Mouse (Mus musculus): ENCODE results near the gene Lix1l.
A peak's percentile ranks its signal among the peaks of the same experiment; 100 is the strongest.

The Lix1l gene

DNA sequence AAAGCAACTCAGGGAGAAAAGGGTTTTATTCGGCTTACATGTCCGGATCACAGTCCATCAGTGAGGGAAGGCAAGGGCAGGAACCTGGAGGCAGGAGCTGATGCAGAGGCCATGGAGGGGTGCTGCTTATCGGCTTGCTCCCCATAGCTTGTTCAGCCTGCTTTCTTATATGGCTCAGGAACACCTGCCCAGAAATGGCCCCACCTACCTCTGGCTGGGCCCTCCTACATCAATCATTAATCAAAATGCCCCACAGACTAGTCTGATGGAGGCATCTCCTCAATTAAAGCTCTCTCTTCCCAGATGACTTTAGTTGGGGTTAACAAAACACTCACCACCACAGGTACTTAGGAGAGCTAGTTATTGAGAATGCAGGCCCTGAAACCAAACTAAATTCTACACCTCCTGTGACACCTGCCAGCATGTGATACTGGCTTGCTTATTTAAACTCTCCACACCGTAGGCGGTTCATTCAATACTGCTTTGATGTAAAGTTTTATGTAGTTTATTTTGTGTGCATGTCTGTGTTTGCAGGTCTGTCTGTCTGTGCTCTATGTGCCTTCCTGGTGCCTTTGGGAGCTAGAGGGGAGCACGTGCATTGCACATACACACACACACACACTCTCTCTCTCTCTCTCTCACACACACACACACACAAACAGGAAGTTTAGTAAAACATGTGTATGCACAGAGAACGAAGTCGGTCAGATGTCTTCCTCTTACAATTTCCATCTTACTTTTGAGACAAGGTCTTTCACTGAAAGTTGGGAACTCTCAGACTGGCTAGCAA lies 34.1 kb upstream of the Lix1l start:
- no peak for DNase-seq (ENCODE audit: low read depth)

DNA sequence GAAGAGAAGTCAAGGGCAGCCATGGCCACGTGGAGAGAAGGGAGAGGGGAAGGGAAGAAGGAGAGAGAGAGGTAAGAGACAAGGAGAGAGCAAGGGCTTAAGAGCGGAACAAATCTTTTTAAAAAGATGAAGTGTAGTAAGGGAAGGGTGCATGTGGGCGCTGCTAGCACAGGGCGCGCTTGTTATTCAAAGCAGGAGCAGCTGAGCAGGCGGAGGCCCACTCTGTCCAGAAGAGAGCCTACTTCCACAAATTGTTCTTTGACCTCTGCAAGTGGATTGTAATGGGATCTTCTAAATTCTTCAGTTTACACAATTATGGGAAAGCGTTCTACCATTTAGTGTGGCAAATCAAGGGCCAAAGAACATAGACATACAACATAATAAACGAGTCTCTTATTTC lies 32.3 kb upstream of the Lix1l start:
- DNase-seq (ENCODE audit: low read depth), result no peak

DNA sequence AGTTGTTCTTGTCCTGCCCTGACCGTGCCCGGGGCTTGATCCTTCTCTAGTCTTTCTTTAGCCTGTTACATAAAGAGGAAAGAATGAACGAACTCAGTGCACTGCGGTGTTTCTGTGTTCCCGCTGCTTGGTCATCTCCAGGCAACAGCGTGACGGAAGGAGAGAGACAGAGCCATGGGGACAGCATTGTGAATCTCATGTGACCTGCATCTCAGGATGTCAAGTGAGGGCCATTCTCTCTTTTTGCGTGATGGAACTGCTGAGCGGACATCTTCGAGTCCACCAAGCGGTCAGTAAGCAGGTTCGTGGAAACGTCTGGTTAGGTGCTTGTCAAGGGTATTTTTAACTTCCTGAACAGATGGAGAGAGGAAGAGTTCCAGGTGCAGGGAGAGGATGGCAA lies 31.4 kb upstream of the Lix1l start:
- DNase-seq (ENCODE audit: low read depth), result no peak

DNA sequence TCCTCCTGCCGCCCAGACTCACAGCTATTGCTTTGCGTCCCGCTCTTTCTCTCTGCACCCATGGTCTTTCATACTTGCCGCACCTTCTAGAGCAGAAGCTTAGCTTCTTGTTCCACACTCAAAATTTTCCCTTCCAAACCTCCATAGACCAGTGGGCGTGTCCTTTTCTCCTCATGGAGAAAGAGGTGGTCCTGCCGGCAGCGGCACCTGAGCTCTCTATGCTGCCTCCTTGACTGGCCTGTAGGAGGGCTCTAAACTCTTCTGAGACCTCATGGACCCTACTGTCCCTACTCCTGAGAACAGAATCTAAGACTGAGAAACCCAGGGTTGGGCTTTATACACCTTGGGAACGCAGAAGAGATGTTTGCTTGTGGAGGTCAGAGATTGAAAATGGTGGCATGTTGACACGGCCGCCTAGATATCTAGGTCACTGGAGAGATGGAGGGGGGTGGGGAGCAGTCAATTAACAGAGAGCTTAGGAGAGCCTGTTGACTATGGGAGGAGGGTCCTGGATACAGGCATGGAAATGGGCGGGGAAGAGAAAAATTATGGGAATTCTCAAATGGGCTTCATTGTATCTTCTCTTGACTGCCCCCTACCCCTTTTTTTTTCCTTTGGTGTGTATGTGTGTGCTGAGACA lies 30.9 kb upstream of the Lix1l start:
- no peak for DNase-seq (ENCODE audit: low read depth)

DNA sequence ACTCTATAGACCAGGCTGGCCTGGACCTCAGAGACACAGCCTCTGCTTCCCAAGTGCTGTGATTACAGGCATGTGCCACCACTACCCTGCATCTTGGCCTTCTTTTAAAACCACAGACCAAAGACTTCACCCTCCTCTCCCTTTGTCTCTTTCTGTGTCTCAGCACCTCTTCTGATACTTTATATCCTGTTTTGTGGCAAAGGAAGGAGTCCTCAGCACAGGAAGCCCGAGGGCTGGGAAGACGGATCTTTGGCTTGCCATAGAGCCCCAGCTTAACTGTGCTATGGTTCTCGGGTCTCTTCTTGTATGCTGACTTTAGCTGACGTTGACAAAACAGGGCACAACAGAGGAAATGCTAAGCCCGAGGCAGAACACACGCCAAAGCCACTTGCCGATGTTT lies 30.3 kb upstream of the Lix1l start:
- DNase-seq (ENCODE audit: low read depth), result no peak

DNA sequence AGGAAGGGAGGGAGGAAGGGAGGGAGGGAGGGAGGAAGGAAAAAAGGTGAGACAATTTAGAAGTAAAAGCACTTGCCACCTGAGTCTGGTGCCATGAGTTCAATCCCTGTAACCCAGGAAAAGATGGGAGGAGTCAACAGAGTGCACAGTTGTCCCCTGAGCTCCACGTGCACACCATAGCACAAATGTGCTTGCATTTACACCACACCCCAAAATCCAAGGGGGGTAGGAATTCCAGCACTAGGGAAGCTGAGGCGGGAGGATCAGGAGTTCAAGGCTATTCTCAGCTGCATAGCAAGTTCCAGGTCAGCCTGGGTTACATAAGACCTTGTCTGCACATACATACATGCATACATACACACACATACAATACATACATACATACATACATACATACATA lies 29.6 kb upstream of the Lix1l start:
- DNase-seq (ENCODE audit: low read depth), result no peak

DNA sequence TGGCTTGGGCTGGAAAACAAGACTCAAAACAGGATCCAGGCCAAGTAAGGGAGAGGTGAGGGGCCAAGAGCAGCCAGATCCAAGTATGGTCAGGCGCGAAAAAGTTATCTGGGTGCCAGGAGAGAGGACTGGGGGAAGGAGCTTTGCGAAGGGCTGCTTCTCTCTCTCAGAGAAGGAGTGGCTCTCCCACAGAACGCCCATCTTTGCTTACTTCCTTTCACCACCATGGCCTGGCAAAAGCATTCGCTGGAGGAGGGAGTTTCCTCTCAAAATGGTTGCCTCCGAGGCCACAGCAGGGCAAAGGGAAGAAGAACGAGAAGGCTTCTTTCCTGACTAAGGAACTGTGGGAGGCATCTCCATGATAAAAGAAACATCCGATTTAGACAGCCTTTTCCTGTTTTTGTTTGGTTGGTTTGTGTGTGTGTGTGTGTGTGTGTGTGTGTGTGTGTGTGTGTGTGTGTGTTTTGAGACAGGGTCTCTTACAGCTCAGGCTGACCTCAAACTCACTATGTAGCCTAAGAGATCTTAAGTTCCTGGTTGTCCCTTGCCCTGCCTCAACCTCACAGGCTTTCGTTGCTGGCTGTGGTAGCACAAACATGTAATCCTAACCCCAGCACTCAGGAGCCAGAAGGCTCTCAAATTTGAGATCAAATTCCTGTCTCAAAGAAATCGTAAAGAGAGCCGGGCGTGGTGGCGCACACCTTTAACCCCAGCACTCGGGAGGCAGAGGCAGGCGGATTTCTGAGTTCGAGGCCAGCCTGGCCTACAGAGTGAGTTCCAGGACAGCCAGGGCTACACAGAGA lies 28.9 kb upstream of the Lix1l start:
- DNase-seq (ENCODE audit: low read depth), result no peak

DNA sequence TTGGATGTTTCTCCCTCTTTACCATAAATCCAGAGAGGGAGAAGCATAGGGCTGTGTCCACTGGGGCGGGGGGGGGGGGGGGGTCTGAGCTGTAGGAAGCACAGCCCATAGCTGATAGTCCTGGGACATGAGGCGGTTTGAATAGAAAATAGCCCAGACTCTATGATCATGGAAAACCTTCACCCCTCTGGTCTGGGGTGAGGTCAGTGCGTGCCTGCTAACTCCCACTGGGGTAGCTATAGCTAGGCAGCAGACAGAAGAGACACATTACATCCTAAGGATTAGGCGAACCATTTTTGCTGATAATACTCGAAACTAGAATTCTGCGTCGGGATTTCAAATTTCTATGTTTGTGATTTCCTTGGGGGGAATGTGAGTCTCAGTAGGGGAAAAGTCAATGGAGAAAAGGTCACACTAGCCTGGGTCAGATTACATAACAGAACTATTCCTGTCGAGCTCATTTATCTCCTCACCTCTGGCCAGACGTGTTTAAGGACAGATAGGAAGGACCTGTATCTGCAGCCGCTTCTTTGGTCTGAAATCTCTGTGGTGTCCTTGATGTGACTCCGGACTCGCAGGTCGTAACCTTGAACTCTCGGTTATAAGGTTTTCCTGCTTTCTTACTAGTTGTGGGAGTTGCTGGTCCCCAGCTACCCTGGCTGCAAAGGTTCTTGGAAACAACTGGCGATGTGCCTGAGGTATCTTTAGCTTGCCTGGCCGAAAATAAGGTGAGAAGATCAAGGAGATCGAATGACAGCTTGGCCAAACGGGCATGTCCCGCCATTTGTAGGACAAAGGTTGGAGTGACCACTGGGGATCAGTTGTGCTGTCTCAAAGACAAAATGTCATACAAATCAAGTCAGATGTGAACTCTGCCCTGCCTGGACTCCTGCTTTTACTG lies 27.1 kb upstream of the Lix1l start:
- DNase-seq (ENCODE audit: low read depth), result no peak

DNA sequence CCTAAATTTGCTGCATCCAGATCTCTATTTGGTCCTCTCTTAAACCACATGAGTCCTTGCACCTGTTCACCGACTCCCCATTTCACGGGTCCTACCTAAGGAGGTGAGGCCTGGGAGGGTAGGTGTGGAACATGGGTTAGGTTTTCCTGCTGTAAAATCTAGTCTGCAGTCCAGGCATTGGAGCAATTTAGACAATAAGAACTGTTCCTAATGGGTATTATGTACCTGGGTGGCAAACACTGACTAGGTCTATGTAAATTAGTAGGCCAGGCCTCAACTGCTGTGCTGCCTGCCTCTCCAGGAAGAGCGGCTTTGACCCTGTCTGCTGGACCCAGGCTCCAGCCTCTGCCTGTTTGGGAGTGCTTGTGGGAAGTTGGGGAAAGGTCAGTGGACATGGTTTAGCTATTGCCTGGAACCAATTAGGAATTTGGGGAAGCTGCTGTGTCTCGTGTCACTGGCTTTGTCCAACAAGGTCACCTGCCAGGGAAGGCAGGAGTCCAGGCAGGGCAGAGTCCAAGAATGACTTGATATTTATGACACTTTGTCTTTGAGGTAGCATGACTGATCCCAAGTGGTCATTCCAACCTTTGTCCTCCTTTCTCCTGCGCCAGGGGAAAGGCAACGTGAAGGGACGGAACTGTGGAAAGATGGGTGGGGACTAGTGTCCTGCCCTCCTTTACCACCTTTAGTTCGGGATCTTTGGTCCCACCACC lies 25.5 kb upstream of the Lix1l start:
- DNase-seq (ENCODE audit: low read depth), result no peak

DNA sequence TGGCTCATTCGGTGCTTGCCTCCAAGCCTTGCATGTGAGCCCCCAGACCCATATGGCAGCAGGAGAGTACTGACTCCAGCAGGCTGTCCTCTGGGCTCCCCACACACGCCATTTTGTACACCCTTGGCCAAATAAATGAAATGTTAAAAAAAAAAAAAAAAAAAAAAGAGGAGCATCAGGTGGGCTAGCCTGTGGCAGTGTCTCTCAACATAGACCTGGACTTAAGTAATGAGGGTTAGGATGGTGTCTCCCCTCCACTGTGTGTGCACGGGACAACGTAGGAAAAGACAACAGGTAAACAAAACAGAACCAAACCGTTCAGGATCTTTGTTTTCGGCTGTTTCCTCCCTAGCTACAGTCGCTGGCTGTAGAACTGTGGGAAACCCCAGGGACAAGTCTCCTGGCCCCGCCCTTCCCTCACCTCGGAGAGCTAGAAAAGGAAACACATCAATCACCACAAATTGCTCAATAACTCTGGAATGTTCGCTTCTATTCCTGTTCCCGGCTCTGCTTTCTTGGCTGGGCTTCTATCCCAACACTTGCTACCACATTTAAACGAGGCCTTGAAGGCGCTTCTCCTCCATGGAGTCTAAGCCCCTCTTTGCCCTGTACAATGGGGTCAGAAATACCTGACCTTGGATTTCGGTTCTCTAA lies 24.8 kb upstream of the Lix1l start:
- no peak for DNase-seq (ENCODE audit: low read depth)

DNA sequence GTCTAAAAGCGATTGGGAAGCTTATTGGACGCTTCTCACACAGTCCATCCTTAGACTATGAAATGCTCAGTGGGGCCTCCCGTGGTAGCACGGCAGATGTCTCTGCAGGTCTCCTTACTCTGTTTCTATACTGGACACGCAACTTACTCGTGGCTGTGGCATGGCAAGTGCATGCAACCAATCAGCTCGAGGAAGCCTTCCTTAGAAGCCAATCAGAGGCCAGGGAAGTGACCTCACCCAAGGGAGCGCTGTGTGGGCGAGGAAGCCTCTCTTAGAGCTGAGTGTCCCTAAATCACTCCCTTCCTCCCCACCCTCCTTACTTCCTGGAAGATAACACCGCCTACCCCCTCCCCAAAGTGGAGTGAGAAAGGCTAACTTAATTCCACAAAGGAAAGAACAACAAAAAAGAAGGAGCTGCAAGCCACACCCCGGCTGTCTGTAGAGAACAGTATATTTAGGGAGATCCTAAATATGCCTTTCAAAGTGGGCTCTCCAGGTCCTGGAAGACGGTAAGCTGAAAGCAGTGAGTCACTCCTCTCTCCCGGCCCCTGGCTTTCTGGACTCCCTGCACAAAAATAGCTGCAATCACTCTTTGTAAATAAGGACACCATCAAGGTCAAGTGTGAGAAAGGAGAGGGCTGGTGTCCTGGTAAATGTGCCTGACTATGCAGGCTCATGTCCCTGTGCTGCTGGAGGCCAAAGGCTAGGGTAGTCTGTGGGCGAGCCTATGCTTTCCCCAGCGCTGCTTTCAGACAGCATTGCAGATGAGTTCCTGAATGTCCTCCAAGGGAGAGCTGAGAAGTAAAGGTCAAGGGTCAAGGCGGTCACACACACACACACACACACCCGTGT lies 24.0 kb upstream of the Lix1l start, which contains the start of gene Gm16253:
TSS of gene Gm16253 (plus strand) at position 295 of the 852 bp plus-strand sequence.
- DNase-seq (ENCODE audit: low read depth), result peak; percentile 98

DNA sequence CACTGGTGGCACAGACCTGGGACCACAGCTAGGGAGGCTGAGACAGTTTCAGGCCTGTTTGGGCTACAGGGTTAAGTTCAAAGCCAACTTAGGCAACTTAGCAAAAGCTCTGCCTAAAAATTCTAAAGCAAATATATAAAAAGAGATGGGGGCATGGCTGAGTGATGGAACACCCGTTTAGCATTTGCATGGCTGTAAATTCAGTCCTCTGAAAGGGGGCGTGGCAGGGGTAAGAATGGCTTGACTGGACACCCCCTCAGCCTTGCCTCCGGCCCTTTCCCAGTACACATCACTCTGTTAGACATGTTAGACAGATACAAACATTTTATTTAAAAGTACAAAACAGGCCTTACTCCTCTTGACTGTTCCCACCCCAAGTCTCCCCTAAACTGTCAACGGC lies 23.4 kb upstream of the Lix1l start:
- DNase-seq (ENCODE audit: low read depth), result no peak

DNA sequence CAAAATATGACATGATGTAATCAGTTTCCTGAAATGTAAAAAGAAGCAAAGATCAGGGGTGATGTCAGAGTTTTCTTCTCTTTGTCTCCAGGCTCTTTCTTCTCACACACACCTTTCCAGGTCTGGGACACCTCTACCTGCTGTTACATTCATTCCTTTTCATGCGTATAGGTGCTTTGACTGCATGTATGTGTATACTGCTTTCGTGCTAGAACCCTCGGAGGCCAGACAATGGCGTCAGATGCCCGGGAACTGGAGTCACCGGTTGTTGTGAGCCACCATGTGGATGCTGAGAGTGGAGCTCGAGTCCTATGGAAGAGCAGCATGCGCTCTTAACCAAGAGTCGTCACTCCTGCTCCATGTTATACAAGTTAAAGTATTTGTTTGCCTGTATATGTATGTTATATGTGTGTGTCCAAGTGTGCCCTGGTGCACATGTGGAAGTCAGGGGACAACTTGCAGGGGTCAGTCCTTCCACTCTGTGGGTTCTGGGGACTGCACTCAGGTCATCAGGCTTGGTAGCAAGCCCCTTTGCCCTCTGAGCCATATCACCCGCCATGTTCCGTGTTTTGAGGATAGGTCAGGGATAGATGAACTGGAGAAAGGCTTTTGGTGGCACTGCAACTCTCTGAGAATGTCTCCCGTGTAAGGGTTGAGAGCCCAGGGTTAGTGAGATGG lies 22.2 kb upstream of the Lix1l start:
- no peak for DNase-seq (ENCODE audit: low read depth)

DNA sequence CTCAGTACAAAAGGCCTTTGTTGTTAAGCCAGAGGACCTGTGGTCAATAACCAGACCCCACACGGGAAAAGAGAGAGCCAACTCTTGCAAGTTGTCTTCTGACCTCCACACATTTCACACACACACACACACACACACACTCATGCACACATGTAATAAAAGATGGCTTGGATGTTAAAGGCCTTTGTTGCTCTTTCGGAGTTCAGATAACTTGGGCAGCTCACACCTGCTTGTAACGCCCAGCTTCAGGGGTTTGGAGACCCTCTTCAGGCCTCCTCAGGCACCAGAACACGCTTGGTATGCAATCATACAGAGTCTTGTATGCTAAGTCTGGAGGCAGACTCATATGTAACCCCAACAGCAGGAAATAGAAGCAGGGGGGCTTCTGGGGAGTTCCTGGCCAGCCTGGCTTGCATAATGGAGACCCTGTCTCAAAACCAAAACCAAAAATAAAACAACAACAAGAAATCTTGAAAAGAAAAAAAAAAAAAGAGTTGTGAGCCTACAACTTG lies 21.7 kb upstream of the Lix1l start:
- DNase-seq (ENCODE audit: low read depth), result no peak

DNA sequence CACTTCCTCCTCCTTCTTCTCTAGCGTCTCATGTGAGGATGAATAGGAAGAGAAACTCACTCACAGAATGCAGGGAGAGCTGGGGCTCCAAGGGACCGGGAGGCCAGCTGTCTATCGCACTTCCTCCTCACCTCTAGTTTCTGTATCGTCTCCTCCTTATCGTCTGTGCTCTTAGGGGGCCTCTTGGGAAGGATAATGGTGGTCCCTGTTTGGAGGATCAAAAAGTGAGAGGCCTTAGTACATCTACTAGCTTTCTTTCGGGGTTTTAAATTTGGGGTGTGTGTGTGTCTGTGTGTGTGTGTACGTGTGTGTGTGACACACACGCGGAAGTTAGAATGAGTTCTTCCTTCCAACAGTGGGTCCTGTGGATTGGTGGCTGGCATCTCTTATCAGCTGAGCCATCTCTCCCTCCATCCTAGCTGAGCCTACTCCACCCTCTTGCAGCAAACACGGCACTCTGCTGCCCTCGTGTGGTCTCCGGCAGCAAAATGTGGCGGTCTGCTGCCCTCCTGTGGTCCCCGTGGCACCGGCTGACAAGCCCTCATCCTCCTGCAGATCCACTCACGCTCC lies 21.0 kb upstream of the Lix1l start:
- DNase-seq (ENCODE audit: low read depth), result peak; percentile 98

DNA sequence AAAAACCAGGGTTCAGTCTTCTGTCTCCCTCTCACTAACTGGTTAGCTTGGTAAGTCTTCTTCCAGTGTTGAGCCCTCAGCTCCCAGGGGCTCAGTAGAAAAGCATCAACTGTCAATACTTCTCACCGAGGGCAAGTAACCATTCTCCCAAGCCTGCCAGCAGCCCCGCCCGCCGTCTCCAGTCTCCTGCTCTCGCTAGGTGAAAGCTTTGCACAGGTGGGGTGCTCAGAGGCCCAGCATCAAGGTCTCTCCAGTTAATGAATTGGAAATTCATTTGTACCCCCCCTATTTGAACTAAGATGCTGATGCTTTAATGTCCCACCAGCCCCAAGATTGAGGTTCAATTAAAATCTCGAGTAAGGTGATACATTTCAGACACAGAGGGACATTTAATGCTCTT lies 19.8 kb upstream of the Lix1l start:
- no peak for DNase-seq (ENCODE audit: low read depth)

DNA sequence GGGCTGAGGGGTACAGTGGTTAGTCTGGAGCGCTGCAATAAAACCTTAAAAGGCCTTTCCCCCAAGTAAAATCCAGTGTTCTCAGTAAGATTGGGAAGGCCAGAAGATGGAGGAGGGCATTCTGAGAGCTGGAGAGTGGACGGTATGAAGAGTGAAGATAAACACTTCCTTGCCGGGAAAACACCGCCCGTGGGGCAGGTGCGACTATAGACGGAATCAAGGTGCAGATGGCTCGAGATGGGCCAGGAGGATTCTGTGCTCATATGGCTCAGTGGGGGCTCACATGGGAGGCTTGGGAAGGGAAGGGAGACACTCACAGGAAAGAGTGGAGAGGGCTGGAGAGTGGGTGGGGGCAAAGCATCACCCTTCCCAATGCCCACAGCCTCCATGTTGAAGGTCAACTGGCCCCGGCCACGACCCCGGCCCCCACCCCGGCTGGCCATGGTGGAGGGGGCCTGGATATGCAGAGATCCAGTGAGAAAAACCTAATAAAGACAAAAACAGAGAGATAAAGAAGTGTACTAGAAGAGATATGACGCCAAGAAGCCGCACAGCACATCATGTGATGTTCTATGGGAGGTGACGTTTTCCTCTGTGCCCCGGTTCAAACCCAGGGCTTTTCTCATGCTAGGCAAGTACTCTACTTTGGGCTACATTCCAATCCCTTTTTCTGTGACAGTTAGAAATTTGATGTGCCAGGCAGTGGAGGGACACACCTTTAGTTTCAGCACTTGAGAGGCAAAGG lies 19.0 kb upstream of the Lix1l start:
- no peak for DNase-seq (ENCODE audit: low read depth)

DNA sequence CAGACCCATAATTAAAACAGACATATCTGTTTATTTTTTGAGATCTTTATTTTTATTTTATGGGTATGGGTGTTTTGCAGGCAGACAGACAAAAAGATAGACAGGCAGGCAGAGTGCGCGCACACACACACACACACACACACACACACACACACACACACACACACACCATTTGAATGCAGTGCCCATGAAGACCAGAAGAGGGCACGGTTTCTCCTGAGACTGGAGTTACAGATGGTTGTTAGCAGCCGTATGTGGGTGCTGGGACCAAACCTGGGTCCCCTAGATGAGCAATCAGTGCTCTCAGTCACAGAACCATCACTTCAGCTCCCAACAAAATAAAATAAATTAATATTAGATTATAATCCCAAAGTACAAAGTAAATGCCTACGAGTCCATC lies 17.6 kb upstream of the Lix1l start:
- no peak for DNase-seq (ENCODE audit: low read depth)

Measured in 416B (cell line).